ENCODE assay signal across 10 mouse cellular contexts in the genomic region with DNA sequence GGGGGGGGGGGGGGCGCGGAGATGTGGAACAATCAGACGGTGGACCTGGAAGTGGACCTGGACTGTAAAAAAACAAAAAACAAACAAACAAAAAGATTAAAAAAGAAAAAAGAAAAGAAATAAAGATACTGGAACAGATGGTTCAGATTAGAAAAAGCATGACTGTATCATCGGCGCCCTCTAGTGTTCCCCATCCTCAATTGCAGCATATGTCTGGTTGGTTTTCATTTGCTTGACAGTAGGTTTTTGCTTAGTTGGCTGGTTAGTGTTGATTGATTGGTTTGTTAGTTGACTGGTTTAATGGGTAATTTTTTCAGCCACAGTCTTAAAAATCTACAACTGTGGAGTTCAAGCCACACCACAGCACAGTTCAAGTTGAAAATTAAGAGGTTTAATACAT. TPM values are rescaled to one million over a fixed set of nuclear protein-coding genes. Genes with fewer than 3 reads are reported as not detected.
A peak's percentile ranks its signal among the peaks of the same experiment; 100 is the strongest.
DNase-seq lines count a peak whose midpoint lies in the region; ATAC-seq and TF ChIP-seq lines count a peak whose summit lies in the region.
"Had no signal": no experiment of that assay in that cellular context is flagged by ENCODE, and none has a peak within 500 bp of the region (broad histone marks: within the 10 kb centered on the region; RNA-seq: fewer than 3 reads in every experiment).

No protein-coding gene starts in this region.

- no peak for TF ChIP-seq POLR2A in lung, adult 2 months (IDR thresholded peaks at IDR 0.05; ENCODE audit: borderline replicate concordance, extremely low read depth, low read depth, low read length)

- no peak overlapping the region for H3K9ac ChIP-seq in kidney, postnatal 0 days (ENCODE audit: low read depth, low read length)
- no peak overlapping the region for H3K9ac ChIP-seq in liver, embryonic 14.5 days (replicated peaks)
- H3K9ac ChIP-seq: neural tube, embryonic 12.5 days had no signal

- TF ChIP-seq CTCF in lung, adult 2 months (IDR thresholded peaks at IDR 0.05; ENCODE audit: insufficient read depth, low read length), result peak; percentile 7; the same call in 1 of the 2 replicates
- TF ChIP-seq CTCF in kidney, postnatal 0 days (IDR thresholded peaks at IDR 0.05; ENCODE audit: low read depth), result peak; percentile 86
- TF ChIP-seq CTCF in liver, embryonic 14.5 days (IDR thresholded peaks at IDR 0.05; ENCODE audit: low read depth), result peak; percentile 60

- H3K36me3 ChIP-seq in kidney, postnatal 0 days (ENCODE audit: insufficient read depth, low read length), result no peaks in the 10 kb centered on the region
- H3K36me3 ChIP-seq in liver, embryonic 14.5 days (replicated peaks; ENCODE audit: control insufficient read depth, insufficient read depth, low read depth), result no peaks in the 10 kb centered on the region
- H3K36me3 ChIP-seq: neural tube, embryonic 12.5 days had no signal

- no peaks in the 10 kb centered on the region for H3K9me3 ChIP-seq in kidney, postnatal 0 days (replicated peaks; ENCODE audit: low read length)
- H3K9me3 ChIP-seq in liver, embryonic 14.5 days (ENCODE audit: control insufficient read depth, low read length), result no peaks in the 10 kb centered on the region
- H3K9me3 ChIP-seq: neural tube, embryonic 12.5 days had no signal

- no peak overlapping the region for H3K27ac ChIP-seq in kidney, postnatal 0 days
- H3K27ac ChIP-seq in liver, embryonic 14.5 days, result no peak overlapping the region
- H3K27ac ChIP-seq: neural tube, embryonic 12.5 days had no signal

- no peak for ATAC-seq in kidney, postnatal 0 days (replicated peaks; ENCODE audit: low FRiP score, low read depth)
- ATAC-seq in liver, embryonic 14.5 days (ENCODE audit: insufficient read depth), result no peak

- 11% methylated on average over 5 of the region's 5 CpGs for WGBS in lung, adult 2 months
- WGBS in kidney, postnatal 0 days, result 11% methylated on average over 5 of the region's 5 CpGs
- 4% methylated on average over 5 of the region's 5 CpGs for WGBS in liver, embryonic 14.5 days (ENCODE audit: insufficient replicate concordance)

- no peaks in the 10 kb centered on the region for H3K27me3 ChIP-seq in kidney, postnatal 0 days (ENCODE audit: insufficient read depth, low read length)
- no peaks in the 10 kb centered on the region for H3K27me3 ChIP-seq in liver, embryonic 14.5 days (ENCODE audit: control insufficient read depth, insufficient read depth, low read length)
- H3K27me3 ChIP-seq: neural tube, embryonic 12.5 days had no signal

- no peak for TF ChIP-seq EP300 in liver, embryonic 14.5 days (IDR thresholded peaks at IDR 0.05; ENCODE audit: low read depth)

- no peak overlapping the region for H3K4me3 ChIP-seq in lung, adult 2 months (replicated peaks; ENCODE audit: extremely low read depth, low read depth, low read length)
- H3K4me3 ChIP-seq in kidney, postnatal 0 days (replicated peaks; ENCODE audit: low read depth, low read length), result no peak overlapping the region
- no peak overlapping the region for H3K4me3 ChIP-seq in liver, embryonic 14.5 days (ENCODE audit: insufficient read depth in 1 of 2, low read depth in 2 of 2, low read length in 2 of 2)
- H3K4me3 ChIP-seq: neural tube, embryonic 12.5 days had no signal

- no peaks in the 10 kb centered on the region for H3K4me1 ChIP-seq in lung, adult 2 months (ENCODE audit: control insufficient read depth, insufficient read depth, low read length)
- H3K4me1 ChIP-seq in kidney, postnatal 0 days (replicated peaks; ENCODE audit: insufficient read depth, low read length), result no peaks in the 10 kb centered on the region
- H3K4me1 ChIP-seq in liver, embryonic 14.5 days (replicated peaks; ENCODE audit: control insufficient read depth in 2 of 2, insufficient read depth in 2 of 2, low read length in 1 of 2), result no peaks in the 10 kb centered on the region
- H3K4me1 ChIP-seq: neural tube, embryonic 12.5 days had no signal

- no peak for DNase-seq in lung, adult 2 months
- no peak for DNase-seq in lung, adult 18-20 months
- peak; percentile 21 for DNase-seq in MN1 (ENCODE audit: low spot score)
- DNase-seq in c-Kit-positive CD71-positive TER-119-negative erythroid progenitor cells, embryonic 14.5 days (ENCODE audit: low read depth), result peak; percentile 13
- DNase-seq in kidney, postnatal 0 days (ENCODE audit: low spot score), result peak; percentile 37
- DNase-seq in liver, embryonic 14.5 days (ENCODE audit: low read depth in 3 of 3, low spot score in 3 of 3), result peak in 1 of 3 experiments; percentile 1
- DNase-seq in thymus, postnatal 14 days, result peak; percentile 6
- no peak for DNase-seq in urinary bladder, postnatal 10 days (ENCODE audit: low spot score)

- no peak overlapping the region for H3K4me2 ChIP-seq in kidney, postnatal 0 days (ENCODE audit: low read length)
- H3K4me2 ChIP-seq in liver, embryonic 14.5 days (ENCODE audit: low read depth), result no peak overlapping the region
- H3K4me2 ChIP-seq: neural tube, embryonic 12.5 days had no signal

RNA-seq across cellular contexts. Expression of gene Amtn, which starts 11.1 kb away (rescaled TPM):
- polyA plus RNA-seq in lung, adult 2 months (2012; rRNA removed), result 0.69 and 0.75 TPM in 2 replicates
- not detected in 2 replicates for polyA plus RNA-seq in kidney, postnatal 0 days (2015; fragmentation: Nextera tagmentation; extraction: Ambion mirVana)
- 0.08 TPM in 1 of 2 replicates, not detected in the other for polyA plus RNA-seq in liver, embryonic 14.5 days (2012; rRNA removed)
- polyA plus RNA-seq in liver, embryonic 14.5 days (2014; fragmentation: Nextera tagmentation; extraction: Ambion mirVana), result not detected in 2 replicates
- polyA plus RNA-seq: gonadal fat pad, adult 2 months; neural tube, embryonic 12.5 days had no signal

RNA-seq across cellular contexts. Expression of gene Prol1, which starts 47.7 kb away (rescaled TPM):
- not detected in 2 replicates for polyA plus RNA-seq in lung, adult 2 months (2012; rRNA removed)
- polyA plus RNA-seq in kidney, postnatal 0 days (2015; fragmentation: Nextera tagmentation; extraction: Ambion mirVana), result not detected in 2 replicates
- not detected in 2 replicates for polyA plus RNA-seq in liver, embryonic 14.5 days (2012; rRNA removed)
- polyA plus RNA-seq in liver, embryonic 14.5 days (2014; fragmentation: Nextera tagmentation; extraction: Ambion mirVana), result not detected in 2 replicates
- polyA plus RNA-seq: gonadal fat pad, adult 2 months; neural tube, embryonic 12.5 days had no signal

Comparison
In these comparisons a context has a peak if more than half of its experiments do, and no peak if none do; other contexts are left out.
1. DNase-seq: peak in MN1 (single experiment), c-Kit-positive CD71-positive TER-119-negative erythroid progenitor cells, embryonic 14.5 days (single experiment), kidney, postnatal 0 days (single experiment) and thymus, postnatal 14 days (single experiment); none in lung, adult 2 months (single experiment), lung, adult 18-20 months (0 of 2) and urinary bladder, postnatal 10 days (single experiment).
2. CTCF ChIP-seq: peak in every context shown above with its lines; median percentile 86 in kidney, postnatal 0 days; 60 in liver, embryonic 14.5 days; 7 in lung, adult 2 months.